Mouse (Mus musculus) heart, embryonic 11.5 days (tissue): ENCODE results near the gene Mrpl10. TPM values are rescaled to one million over a fixed set of nuclear protein-coding genes. Genes with fewer than 3 reads are reported as not detected.
A peak's percentile ranks its signal among the peaks of the same experiment; 100 is the strongest.

Experiments used
- ATAC-seq: fragments of 200-750 bp; cut with Nextera tagmentation; replicated peaks from 2 replicates; pipeline ENCODE4 v1.8.0; 2017; ENCODE audit warnings: moderate library complexity; ENCODE audit not compliant: insufficient number of reproducible peaks, low FRiP score, low TSS enrichment
- H3K27ac ChIP-seq: fragments of 300-500 bp; sonication (generic); 2 replicates; pipeline ENCODE4 v1.5.1; 2014; ENCODE audit warnings: mild to moderate bottlenecking, low read depth, low read length
- H3K27me3 ChIP-seq: fragments of 300-500 bp; sonication (generic); 2 replicates; pipeline ENCODE4 v1.6.1; 2014; ENCODE audit warnings: mild to moderate bottlenecking, low read length, mixed read lengths; ENCODE audit not compliant: control insufficient read depth, insufficient read depth
- H3K36me3 ChIP-seq: fragments of 300-500 bp; sonication (generic); 2 replicates; pipeline ENCODE4 v1.6.1; 2014; ENCODE audit warnings: mild to moderate bottlenecking, low read length, moderate library complexity, mixed read lengths; ENCODE audit not compliant: control insufficient read depth, insufficient read depth
- H3K4me1 ChIP-seq: fragments of 300-500 bp; sonication (generic); 2 replicates; pipeline ENCODE4 v1.6.1; 2014; ENCODE audit warnings: low read length; ENCODE audit not compliant: control insufficient read depth, insufficient read depth
- H3K4me2 ChIP-seq: fragments of 300-500 bp; sonication (generic); 2 replicates; pipeline ENCODE4 v1.6.1; 2014; ENCODE audit warnings: mild to moderate bottlenecking, moderate library complexity
- H3K4me3 ChIP-seq: fragments of 300-500 bp; sonication (generic); 2 replicates; pipeline ENCODE4 v1.5.1; 2014; ENCODE audit warnings: low read depth, low read length
- H3K9ac ChIP-seq: fragments of 300-500 bp; sonication (generic); 2 replicates; pipeline ENCODE4 v1.6.1; 2014; ENCODE audit warnings: mild to moderate bottlenecking, low read depth, low read length, moderate library complexity
- H3K9me3 ChIP-seq: fragments of 300-500 bp; sonication (generic); replicated peaks from 2 replicates; pipeline ENCODE4 v1.6.1; 2016; ENCODE audit warnings: low read length; ENCODE audit not compliant: control insufficient read depth
- WGBS: fragments of 180-500 bp; shearing (Covaris S2); extraction: QIAGEN DNeasy Blood & Tissue Kit; methylation state at CpG from one replicate; pipeline ENCODE4 v1.1.7; 2014; ENCODE audit not compliant: insufficient replicate concordance; 5-methylcytosine and 5-hydroxymethylcytosine counted together
- polyA plus RNA-seq: library from polyadenylated mRNA; unstranded; fragments of >200 nt; fragmentation: Nextera tagmentation; extraction: Ambion mirVana; gene quantifications from 2 replicates; pipeline ENCODE4 v1.2.1, GENCODE M21; 2014

The Mrpl10 gene
- polyA plus RNA-seq, 1 experiment from 2014 or later: 87.2 TPM

GRCm38 (mm10) chr11:97021873-97022484 is 19.4 kb upstream of the Mrpl10 start:
- peak overlapping the region; percentile 65 for H3K9ac ChIP-seq
- peaks cover 82% of the 10 kb centered on the region for H3K27me3 ChIP-seq
- H3K27ac ChIP-seq: no peak overlapping the region
- H3K4me3 ChIP-seq: peak overlapping the region; percentile 48
- H3K4me1 ChIP-seq: peaks cover 29% of the 10 kb centered on the region
- H3K9me3 ChIP-seq: no peaks in the 10 kb centered on the region
- ATAC-seq: no peak
- H3K4me2 ChIP-seq: peak overlapping the region; percentile 89
- under 1% methylated on average over 50 of the region's 50 CpGs for WGBS
- no peaks in the 10 kb centered on the region for H3K36me3 ChIP-seq

GRCm38 (mm10) chr11:97024977-97025376 is 16.4 kb upstream of the Mrpl10 start:
- Histone ChIP-seq H3K27me3 (peaks cover 55% of the 10 kb centered on the region), H3K4me3 (no peak overlapping the region), H3K4me2 (peak overlapping the region; percentile 56), H3K36me3 (no peaks in the 10 kb centered on the region), H3K4me1 (peaks cover 22% of the 10 kb centered on the region), H3K9me3 (no peaks in the 10 kb centered on the region), H3K27ac (no peak overlapping the region), H3K9ac (no peak overlapping the region)
- 9% methylated on average over 10 of the region's 10 CpGs for WGBS
- no peak for ATAC-seq

GRCm38 (mm10) chr11:97025721-97026344 is 15.5 kb upstream of the Mrpl10 start:
- ATAC-seq: no peak
- H3K27ac ChIP-seq: peak overlapping the region; percentile 37
- WGBS: 1% methylated on average over 17 of the region's 17 CpGs

GRCm38 (mm10) chr11:97029686-97030417 is 11.5 kb upstream of the Mrpl10 start, which contains the start of gene Scrn2:
Scrn2 (plus strand) TSS chr11:97029938.
- ATAC-seq: no peak; the same call in 1 of the 2 replicates
- peaks cover 14% of the 10 kb centered on the region for H3K4me1 ChIP-seq
- H3K9ac ChIP-seq: peak within 1 kb of the TSS; percentile 68
- peak within 1 kb of the TSS; percentile 87 for H3K4me2 ChIP-seq
- 1% methylated on average over 25 of the region's 25 CpGs for WGBS
- peak within 1 kb of the TSS; percentile 51; the same call in 1 of the 2 replicates for H3K27ac ChIP-seq
- H3K4me3 ChIP-seq: peak within 1 kb of the TSS; percentile 54
- H3K9me3 ChIP-seq: no peaks in the 10 kb centered on the region
- peaks cover 3% of the 10 kb centered on the region; the same call in 1 of the 2 replicates for H3K36me3 ChIP-seq
- H3K27me3 ChIP-seq: peaks cover 6% of the 10 kb centered on the region

More at GRCm38 (mm10) chr11:97025721-97026344, 15.5 kb upstream of the Mrpl10 start:
- Histone ChIP-seq H3K36me3 (no peaks in the 10 kb centered on the region), H3K9me3 (no peaks in the 10 kb centered on the region), H3K27me3 (peaks cover 46% of the 10 kb centered on the region), H3K4me3 (peak overlapping the region; percentile 22), H3K4me1 (peaks cover 29% of the 10 kb centered on the region), H3K4me2 (peak overlapping the region; percentile 56), H3K9ac (peak overlapping the region; percentile 44)

- H3K9me3 ChIP-seq: no peaks in the 10 kb centered on the region
- H3K27ac ChIP-seq: no peak overlapping the region
- peaks cover 10% of the 10 kb centered on the region for H3K4me1 ChIP-seq
- peak overlapping the region; percentile 68 for H3K9ac ChIP-seq
- ATAC-seq: no peak
- peak overlapping the region; percentile 54 for H3K4me3 ChIP-seq
- peaks cover 3% of the 10 kb centered on the region; the same call in 1 of the 2 replicates for H3K36me3 ChIP-seq
- peaks cover under 1% of the 10 kb centered on the region for H3K27me3 ChIP-seq
- WGBS: 25% methylated on average over 15 of the region's 15 CpGs
- H3K4me2 ChIP-seq: peak overlapping the region; percentile 87
These were observed 10.9 kb upstream of the Mrpl10 start for GRCm38 (mm10) chr11:97030426-97030825.

GRCm38 (mm10) chr11:97031977-97032376 is 9.4 kb upstream of the Mrpl10 start:
- no peaks in the 10 kb centered on the region for H3K9me3 ChIP-seq
- ATAC-seq: no peak

GRCm38 (mm10) chr11:97032499-97032898 is 8.9 kb upstream of the Mrpl10 start:
- Histone ChIP-seq H3K27ac (no peak overlapping the region), H3K4me3 (no peak overlapping the region), H3K9ac (no peak overlapping the region), H3K4me2 (no peak overlapping the region), H3K36me3 (peaks cover 3% of the 10 kb centered on the region; the same call in 1 of the 2 replicates), H3K9me3 (no peaks in the 10 kb centered on the region), H3K27me3 (no peaks in the 10 kb centered on the region), H3K4me1 (peaks cover 7% of the 10 kb centered on the region)
- 91% methylated on average over 4 of the region's 4 CpGs for WGBS
- no peak for ATAC-seq

More at GRCm38 (mm10) chr11:97031977-97032376, 9.4 kb upstream of the Mrpl10 start:
- Histone ChIP-seq H3K4me3 (no peak overlapping the region), H3K9ac (no peak overlapping the region), H3K4me2 (no peak overlapping the region), H3K4me1 (peaks cover 7% of the 10 kb centered on the region), H3K27ac (no peak overlapping the region), H3K27me3 (no peaks in the 10 kb centered on the region), H3K36me3 (peaks cover 3% of the 10 kb centered on the region; the same call in 1 of the 2 replicates)
- 61% methylated on average over 12 of the region's 12 CpGs for WGBS

GRCm38 (mm10) chr11:97033781-97034180 is 7.6 kb upstream of the Mrpl10 start:
- peaks cover 3% of the 10 kb centered on the region; the same call in 1 of the 2 replicates for H3K36me3 ChIP-seq
- no peak overlapping the region for H3K4me3 ChIP-seq
- no peaks in the 10 kb centered on the region for H3K27me3 ChIP-seq
- no peak for ATAC-seq
- H3K4me1 ChIP-seq: peaks cover 7% of the 10 kb centered on the region
- no peak overlapping the region for H3K4me2 ChIP-seq
- H3K9me3 ChIP-seq: no peaks in the 10 kb centered on the region
- no peak overlapping the region for H3K27ac ChIP-seq
- no peak overlapping the region for H3K9ac ChIP-seq
- WGBS: 81% methylated on average over 4 of the region's 4 CpGs
